Mouse (Mus musculus): Measurements from ENCODE around the gene Cstad.

The Cstad gene

DNA sequence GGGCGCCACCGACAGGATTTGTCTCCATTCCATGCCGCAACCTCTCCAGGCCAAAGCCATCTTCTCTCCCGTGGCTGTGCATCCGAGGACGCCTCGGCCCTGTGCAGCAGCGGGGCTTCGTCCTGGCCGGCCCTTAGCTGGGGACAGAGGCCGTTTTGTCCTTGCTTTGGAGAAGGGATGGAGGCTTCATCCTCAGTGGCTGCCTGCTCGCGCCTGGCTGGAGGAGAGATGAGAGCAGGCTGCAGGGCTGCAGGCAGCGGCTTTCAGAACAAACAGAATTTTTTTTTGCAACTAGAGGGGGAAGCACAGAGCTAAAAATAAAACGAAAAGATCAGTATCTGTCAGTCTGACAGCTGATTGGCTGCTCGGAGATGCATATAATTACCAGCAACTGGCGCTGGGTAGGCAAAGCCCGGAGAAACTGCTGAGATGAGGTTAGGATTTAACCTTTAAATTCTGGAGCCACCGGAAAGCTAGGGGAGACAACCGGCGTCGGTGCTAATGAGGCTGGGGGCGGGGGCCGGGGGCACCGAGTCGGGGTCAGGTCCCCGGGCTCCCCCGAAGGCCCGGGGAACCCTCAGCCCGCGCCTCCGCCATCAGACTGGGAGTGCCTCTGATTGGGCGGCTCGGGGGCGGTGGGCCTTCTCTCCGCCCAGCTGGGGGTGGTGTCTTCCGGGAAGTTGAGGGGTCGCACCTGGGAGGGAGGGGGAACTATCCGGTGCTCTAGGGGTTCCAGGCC is at the start of gene Cstad:
Gene Cstad (plus strand): TSS at position 400 of the 739 bp plus-strand sequence.
- CTCF ChIA-PET, result interaction anchor here (0.6 kb wide), 2 partner anchors 21 to 52 kb away, joined by 3 to 11 read pairs; no protein-coding TSS in a partner anchor

DNA sequence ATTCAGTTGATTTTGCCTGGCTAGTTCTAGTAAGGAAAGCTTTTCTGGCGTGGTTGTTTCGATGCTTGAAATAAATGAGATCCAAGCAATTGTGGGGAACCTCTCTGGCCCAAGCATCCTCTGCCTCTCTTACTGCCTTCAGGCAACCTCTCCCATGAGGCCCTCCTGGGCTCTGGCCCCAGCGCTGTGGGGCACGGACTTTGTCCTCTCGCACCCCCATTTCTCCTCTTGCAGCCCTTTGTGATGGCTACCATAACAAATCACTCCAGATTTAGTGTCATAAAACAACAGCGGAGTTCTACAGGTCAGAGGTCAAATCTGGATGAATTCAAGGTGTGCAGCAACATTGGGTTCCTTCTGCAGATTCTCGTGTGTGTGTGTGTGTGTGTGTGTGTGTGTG is 49.1 kb upstream of the Cstad start:
- CTCF ChIA-PET, result interaction anchor here (0.7 kb wide), 1 partner anchor 120 kb away, joined by 3 read pairs; no protein-coding TSS in a partner anchor

DNA sequence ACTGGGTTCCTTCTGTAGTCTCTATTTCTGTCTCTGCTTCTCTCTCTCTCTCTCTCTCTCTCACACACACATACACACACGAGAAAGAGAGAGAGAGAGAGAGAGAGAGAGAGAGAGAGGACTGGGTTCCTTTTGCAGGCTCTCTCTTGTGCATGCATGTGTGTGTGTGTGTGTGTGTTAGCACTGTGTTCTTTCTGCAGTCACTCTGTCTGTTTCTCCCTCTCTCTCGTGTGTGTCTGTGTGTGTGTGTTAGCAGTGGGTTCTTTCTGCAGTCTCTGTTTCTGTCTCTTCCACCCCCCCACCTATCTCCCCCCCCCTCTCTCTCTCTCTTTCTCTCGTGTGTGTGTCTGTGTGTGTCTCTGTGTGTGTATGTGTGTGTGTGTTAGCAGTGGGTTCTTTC is 48.6 kb upstream of the Cstad start:
- CTCF ChIA-PET, result interaction anchor here (0.6 kb wide), 1 partner anchor 9 kb away, joined by 3 read pairs; no protein-coding TSS in a partner anchor

DNA sequence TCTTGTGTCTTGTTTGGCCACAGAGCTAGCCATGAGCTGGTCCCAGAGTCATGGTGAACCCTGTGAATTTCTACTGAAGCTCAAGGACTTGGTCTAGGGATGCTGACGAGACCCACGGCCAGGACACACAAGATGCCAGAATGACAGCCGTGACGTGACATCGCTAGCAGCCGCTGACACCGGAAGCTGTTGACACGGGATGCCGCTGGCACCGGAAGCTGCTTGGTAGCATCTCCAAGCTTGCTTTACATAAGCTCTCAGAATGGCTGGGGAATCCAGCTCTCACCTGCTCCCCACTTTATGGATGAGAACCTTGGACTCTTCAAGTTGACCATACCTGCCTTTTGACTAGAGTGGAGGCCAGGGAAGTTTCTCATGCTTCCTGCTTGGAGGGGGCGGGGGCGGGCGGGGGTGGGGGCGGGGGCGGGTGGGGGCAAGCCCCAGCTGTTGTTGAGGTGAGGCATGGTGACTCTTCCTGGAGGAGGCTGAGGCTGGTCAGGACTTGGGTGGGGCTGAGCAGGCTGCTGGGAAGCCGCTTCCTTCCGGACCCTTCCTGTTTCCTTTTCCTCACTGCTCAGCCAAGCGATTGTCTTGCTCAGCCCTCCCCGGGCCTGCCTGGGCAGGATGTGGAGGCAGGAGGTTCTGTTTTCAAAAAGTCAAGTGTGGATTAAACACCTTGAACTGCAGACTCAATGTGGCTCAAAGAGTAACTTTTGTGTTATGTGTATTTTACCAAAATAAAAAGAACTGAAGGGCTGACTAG is 47.2 kb upstream of the Cstad start:
- CTCF ChIA-PET, result no interaction called here

DNA sequence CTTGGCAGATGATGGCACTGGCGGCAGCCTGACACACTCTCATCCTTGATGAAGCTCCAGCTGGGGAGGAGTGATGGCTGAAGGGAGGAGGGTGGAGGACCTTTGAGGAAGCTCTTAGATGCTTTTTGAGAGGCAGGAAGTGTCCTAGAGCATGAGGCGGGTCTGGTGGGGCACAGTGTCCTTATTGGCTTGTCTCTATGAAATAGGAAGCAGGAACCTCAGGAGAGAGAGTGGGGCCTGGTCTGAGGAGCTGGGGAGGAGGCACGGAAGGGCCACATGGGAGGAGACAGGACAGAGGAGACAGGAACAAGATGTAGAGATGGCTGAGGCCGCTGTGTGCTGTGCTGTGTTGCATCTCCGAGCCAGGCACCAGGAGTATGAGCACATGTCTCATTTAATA is 43.3 kb upstream of the Cstad start:
- CTCF ChIA-PET, result no interaction called here

DNA sequence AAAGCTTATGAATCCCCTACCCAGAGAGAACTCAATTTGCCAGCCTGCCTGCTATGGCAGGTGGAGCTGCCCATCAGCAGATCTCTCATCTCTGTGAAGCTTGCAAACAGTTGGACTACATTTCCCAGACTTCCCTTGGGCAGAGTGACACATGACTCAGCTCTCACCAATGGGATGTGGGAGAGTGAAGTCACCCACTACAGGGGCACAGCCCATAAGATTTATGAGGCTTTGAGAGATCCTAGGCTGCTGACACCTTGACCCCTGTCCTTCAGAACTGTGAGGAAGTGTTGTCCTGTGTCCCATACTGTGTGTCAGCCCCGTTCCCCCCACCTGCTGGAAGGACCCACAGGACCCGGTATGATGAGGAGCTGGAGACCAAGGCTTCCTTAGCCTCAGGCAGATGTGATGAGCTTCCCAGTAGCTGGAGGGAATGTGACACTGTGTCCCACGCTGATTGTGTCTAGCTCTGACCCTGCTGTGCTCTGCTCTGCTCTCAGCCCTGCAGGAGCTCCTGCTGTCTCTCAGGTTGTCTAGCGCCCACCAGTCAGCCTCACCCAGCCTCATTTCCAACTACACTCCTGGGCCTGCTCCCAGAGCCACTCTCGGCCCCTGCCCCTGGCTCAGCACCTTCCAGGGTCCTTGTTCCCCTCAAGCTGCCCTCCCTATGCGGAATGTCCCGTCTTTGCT is 40.8 kb upstream of the Cstad start:
- CTCF ChIA-PET, result interaction anchor here (0.5 kb wide), 1 partner anchor 15 kb away, joined by 4 read pairs; no protein-coding TSS in a partner anchor

DNA sequence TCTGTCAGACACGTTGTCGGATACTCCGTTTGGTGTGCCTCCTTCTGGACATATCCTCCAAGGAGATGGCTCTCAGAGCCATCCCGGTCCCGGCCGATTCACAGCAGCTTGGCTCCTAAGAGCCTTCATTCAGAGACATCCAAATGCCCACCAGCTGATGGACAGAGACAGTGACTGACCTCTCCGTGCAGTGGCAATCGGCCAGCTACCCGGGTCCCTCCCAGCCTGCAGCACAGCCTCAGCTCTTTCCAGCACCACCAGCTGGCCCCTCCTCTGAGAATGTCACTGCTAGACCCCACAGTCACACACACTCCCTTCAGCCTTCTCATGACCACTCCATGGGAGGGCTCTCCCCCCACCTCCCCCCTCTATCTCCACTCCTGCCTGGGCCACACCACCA is 39.6 kb upstream of the Cstad start:
- CTCF ChIA-PET, result interaction anchor here (0.7 to 1.0 kb wide), 2 partner anchors 9 to 407 kb away, joined by 3 to 4 read pairs; no protein-coding TSS in a partner anchor

DNA sequence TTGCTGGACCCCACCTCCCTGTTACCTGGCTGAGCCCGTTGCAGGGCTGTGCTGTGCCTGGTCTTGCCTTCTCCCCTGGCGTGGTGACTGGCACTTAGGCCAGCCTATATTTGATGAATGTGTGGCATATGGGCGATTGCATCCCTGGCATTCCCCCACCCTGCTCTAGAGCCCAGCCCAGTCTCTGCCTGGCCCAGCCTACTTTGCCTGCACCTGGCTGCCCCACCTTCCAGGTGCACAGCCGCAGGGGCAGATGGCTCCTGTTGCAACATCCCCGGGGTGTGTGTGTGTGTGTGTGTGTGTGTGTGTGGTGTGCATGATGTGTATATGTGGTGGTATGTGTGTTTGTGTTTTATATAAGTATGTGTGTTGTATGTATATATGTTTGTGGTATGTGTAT is 38.3 kb upstream of the Cstad start:
- CTCF ChIA-PET, result no interaction called here

DNA sequence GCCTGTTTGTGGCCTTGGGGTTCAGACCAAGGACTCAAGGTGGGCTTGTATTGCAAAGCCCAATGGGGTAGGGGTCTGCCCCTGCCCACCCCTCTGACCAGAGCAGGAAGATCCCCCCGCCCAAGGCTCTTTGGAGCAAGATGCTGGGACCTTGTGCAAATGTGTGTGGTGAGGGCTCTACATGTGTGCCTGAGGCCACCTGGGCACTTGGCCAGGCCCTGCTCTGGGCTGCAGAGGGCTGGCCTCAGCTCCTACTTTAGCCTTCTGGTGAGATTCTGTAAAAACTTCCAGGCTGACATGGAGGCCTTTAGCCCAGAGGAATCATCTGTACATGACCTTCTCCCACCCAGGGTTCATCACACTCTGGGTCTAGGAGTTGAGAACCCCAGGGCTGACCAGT is 35.3 kb upstream of the Cstad start:
- CTCF ChIA-PET, result interaction anchor here (0.7 kb wide), 1 partner anchor 758 kb away, joined by 12 read pairs; no protein-coding TSS in a partner anchor

DNA sequence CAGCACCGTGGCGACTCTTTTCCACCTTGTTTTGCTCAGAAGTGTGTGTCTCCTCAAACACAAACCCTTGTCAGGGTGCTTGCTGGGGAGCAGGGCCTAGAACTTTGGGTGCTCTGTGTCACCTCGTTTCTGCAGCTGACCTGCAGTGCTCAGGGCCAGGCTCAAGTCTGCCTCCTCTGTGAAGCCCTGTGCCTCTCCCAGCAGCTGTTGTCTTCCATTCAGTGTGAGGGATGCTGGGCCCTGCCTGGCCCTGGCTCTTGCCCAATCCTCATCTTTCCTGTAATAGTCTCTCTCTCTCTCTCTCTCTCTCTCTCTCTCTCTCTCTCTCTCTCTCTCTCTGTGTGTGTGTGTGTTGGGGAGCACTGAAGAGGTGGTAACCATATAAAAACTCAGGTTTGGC is 32.3 kb upstream of the Cstad start:
- CTCF ChIA-PET, result interaction anchor here (0.6 to 0.7 kb wide), 2 partner anchors 10 to 884 kb away, joined by 3 to 6 read pairs; no protein-coding TSS in a partner anchor

DNA sequence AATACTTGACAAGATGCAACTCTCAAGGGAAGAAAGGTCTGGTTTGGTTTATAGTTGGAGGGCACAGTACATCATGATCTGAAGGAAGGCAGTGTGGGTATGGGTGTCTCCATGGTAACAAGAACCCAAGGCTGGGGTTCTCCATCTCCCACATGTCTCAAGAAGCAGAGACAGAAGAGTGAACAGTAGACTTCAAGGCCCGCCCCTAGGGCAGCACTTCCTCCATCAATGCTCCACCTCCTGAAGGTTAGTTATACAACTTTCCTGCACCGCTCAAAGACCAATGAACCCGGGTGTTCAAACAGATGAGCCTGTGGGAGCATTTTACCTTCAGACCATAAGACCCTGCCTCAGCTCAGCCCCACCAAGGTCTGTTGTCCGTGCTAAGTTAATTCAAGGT is 23.2 kb upstream of the Cstad start:
- CTCF ChIA-PET, result no interaction called here

DNA sequence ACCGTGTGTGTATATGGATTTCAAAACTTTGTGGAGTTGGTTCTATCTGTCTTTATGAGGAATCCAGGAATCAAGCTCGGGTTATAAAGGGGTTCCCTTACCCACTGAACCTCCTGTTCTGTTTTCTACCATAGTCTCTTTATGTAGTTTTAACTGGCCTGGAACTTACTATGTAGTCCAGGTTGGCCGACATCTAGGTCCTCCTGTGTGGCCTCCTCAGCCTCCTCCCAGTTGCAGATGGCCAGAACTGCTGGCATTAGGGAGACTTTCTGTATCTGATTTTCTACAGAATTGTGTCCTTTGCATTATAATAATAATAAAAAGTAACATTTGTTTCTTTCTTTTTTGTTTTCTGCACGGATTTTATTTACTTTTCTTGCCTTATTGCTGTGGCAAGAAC is 21.3 kb upstream of the Cstad start:
- CTCF ChIA-PET, result interaction anchor here (0.7 to 1.0 kb wide), 2 partner anchors 11 to 24 kb away, joined by 3 read pairs; no protein-coding TSS in a partner anchor

DNA sequence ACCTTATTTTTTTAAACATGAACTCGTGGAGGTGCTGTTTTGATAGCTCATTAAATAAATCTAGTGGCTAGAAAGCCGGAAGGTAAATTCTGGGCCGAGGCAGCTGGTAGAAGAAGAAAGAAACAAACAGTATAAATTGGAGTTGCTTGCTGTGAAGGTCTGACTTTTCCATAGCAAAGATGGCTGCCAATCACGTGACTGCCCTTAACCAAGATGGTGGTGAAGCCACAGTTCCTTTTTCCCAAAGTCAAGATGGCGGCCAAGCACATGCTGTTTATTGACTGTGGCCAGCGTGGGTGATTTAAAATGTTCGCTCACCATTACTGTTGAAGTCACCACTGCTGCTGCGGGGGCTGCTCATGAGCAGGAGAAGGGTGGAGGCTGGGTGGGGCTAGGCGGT is 17.8 kb upstream of the Cstad start:
- CTCF ChIA-PET, result no interaction called here

DNA sequence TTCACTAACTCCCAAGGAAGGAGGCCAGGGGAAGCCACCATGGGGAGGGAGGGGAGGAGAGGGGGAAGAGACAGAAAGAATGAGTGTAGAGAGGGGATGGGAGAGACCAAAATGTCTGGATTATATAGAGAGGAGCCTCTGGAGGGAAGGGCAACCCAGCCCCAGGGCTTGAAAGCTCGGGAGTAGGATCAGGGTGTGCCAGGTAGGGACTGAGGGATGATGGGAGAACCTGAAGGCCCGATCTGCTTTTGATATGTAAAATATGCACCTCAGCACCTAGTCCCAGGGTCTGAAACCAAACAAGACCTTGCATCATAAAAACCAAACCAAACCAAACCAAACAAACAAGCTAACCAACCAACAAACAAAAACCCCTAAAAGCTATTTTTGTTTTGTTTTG is 16.8 kb upstream of the Cstad start:
- CTCF ChIA-PET, result no interaction called here

DNA sequence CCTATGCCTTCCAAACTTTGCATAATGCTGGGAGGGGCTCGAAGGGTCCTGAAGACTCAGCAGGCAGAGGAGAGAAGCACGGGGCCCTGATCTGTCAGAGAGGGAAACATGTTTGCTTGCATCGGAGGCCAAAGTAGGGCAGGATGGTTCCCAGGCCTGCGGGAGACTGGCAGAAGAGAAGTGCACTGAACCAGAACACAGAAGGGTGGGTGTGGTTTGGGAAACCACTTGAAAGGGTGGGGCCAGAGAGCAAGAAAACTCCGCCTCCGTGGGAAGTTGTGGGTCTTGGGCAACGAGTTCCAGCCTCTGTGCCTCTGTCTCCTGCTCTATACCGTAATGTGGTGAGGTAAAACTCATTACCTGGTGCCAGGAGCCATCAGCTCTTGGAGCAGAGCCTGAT is 7.7 kb upstream of the Cstad start:
- CTCF ChIA-PET, result no interaction called here

DNA sequence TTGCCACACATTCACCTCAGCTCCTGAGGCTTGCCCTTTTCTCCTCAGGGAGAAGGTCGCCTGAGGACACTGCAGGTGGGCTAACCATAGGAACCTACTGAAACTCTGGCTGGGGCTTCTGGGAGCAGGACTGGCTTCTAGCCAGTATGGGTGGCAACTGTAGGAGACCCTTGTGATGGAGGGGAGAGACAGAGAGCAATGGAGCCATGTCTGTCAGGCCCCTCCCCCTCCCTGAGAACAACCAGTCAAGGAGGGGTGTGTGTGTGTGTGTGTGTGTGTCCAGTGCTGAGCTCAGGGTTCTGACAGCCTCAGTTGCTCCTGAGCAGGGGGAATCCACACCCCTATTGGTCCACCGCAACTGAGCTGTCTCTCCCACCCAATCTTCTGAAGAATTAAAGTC is 7.2 kb upstream of the Cstad start:
- CTCF ChIA-PET, result no interaction called here

DNA sequence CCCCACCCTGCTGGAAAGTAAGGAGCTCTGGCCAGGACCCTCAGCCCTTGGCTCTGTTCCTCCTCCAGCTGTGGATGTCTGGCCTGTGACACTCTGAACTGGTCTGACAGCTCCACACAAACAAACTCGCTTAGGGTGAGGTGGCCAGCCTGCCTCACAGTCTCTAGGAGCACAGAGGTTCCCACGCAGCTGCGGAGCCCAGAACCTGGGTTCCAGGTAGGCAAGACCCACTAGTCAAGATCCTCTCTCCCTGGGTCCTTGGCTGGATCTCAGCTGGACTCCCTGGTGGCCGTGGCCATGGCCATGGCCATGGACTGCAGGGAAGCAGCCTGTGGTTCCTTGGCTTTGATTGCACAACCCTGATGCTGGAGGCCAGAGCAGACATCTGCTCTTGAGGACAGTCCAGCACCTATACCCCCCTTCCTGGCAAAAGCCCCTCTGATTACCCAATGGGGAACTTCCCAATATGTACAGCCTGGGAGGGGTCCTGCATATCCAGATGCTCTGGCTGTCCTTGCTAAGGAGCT is 5.8 kb upstream of the Cstad start:
- CTCF ChIA-PET, result interaction anchor here (0.6 kb wide), 2 partner anchors 74 to 225 kb away, joined by 3 read pairs; no protein-coding TSS in a partner anchor

DNA sequence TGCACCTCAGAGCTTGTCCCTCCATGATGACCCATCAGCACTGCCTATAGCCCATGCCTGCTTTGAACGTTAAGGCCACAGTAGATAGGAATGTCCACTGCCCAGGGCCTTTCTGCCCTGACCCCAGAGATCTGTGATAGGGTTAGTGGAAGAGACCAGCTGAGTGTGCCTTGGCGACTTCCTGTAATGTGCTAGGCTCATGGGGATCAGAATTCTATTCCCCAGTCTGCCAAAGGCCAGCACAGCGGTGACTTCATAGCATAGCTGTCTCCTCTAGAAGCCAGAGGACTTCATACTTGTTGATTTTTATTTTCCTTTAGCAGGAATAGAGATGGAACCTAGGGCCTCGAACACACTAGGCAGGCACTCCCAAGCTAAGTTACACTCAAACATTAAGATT is 5.1 kb upstream of the Cstad start:
- CTCF ChIA-PET, result interaction anchor here (0.6 kb wide), 2 partner anchors 46 to 804 kb away, joined by 4 to 5 read pairs; no protein-coding TSS in a partner anchor

DNA sequence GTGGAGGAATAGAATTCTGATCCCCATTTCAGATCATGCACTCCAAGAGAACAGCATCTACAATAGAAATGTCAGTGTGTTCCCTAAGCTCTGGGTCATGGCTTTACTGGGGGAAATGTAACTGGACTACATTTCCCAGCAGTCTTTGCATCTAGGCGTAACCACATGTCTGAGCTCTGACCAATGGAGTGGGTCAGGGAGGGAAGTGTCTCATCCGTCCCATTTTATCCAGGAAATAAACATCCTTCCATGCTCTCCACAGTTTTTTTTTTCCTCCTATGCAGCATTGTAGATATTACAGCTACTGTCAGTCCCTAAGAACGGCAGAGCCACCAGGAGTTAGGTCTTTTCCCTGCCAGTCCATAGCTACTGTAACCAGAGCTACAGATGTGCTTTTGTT is 3.9 kb upstream of the Cstad start:
- CTCF ChIA-PET, result interaction anchor here (0.6 to 0.7 kb wide), 4 partner anchors 14 to 66 kb away, joined by 3 to 7 read pairs (median 3); no protein-coding TSS in a partner anchor

DNA sequence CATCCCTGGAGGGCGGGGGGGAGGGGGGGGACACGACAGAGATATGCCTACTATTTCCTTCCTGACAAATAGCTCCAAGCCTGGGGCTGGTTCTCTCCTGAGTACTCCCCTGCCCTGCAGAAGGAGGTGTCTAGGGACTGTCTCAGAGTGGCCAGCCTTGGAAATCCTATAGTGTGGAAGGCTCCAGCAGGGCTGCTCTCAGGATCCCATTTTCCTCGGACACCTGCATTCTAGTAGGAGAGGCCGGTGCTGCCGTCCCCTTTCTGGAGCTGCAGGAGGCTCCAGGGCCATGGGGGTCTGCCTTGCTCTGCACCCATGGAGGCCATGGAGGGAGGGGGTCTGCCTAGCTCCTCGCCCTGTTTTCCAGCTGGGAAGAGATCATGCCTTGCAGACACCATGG is 2.4 kb upstream of the Cstad start:
- CTCF ChIA-PET, result interaction anchor here (0.6 kb wide), 1 partner anchor 62 kb away, joined by 4 read pairs; no protein-coding TSS in a partner anchor

DNA sequence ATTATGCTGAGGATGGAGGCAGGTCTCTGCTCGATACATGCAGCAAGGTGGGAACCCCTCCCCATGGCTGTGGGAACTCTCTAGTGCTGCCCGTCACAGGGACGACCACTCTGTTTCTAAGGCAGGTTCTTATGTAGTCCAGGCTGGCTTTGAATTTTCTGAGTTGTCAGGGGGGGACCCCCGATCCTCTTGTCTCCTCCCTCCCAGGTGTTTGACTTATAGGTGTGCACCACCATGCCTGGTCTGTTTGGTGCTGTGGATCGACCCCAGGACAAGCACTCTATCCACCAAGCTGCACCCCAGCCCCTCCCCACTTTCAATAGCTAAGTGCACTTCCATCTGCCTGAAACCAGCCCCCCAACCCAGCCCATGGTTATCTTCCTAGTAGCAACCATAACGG is 1.9 kb upstream of the Cstad start:
- CTCF ChIA-PET, result no interaction called here

All from spleen, embryonic (tissue).